Mouse (Mus musculus) lung, postnatal 36 days (tissue): ENCODE data around the gene Lmbr1.

Experiments used
- DNase-seq: peaks from one replicate; pipeline ENCODE4 v3.0.0; 2022; ENCODE audit warnings: mixed read lengths

Lmbr1 gene

GRCm38 (mm10) chr5:29251496-29251873 is 126.7 kb downstream of the Lmbr1 start:
- no peak for DNase-seq

DNA sequence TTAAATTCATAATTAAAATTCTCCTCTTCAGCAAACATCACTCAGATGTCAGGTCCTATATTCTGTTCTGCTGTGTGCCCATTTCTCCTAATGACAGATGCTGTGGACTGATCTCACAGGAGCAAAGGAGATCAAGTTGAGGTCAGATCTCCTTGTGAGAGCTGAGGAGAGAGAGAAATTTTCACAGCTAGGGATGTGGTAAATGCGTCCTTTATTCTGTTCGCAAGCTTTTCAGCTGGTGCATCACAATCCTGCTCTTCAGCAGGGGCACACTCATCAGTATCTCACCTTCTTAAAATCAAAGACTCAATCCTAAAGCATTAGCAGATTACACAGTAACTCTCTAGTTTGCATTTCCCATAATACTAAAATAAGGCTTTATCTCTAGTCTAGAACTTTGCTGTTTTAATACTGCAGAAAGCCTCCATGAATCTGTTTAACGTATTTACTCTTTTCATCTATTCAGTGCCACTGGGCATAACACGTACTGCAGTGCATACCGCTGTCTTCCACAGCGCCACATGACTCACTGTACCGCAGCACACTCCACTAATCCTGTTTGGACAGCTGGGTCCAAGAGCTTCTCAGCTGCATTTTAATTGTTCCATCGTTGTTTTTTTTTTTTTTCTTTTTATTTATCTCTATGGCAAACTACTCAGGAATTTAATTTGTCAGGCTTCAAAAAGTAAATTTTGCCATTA is 127.2 kb downstream of the Lmbr1 start:
- DNase-seq = no peak

DNA sequence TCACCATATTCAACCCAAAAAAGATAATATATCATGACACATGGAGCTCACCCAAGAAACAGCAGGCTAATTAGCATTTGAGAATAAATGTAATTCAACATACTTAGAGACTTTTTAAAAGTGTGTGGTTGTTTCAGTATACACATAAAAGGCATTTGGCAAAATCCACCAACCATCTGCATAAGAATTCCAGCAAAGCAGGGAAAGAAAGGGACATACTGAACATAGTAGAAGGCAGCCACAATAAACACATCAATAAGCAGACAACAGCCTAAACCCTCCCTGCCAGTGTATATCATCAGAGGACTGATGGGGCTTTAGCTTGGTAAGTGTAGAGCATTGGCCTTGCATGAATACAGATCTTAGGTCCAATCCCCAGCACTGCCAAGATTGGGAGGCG is 133.4 kb downstream of the Lmbr1 start:
- no peak for DNase-seq

GRCm38 (mm10) chr5:29238379-29238778 is 139.8 kb downstream of the Lmbr1 start:
- no peak for DNase-seq

DNA sequence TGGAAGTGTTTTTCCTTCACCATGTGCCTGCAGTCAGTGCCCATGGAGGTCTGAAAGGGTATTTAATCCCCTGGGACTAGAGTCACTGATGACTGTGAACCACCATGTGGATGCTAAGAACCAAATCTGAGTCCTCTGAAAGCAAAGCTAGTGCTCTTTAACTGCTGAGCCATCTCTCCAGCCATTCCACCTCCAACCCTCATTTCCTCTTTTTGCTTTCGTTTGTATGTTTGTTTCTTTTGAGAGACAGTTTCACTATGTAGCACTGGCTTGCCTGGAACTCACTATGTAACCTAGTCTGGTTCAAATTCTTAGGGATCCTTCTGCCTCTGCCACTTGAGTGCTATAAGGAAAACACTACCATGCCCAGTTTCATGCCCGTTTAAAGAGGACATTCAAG is 147.7 kb downstream of the Lmbr1 start:
- DNase-seq = no peak

DNA sequence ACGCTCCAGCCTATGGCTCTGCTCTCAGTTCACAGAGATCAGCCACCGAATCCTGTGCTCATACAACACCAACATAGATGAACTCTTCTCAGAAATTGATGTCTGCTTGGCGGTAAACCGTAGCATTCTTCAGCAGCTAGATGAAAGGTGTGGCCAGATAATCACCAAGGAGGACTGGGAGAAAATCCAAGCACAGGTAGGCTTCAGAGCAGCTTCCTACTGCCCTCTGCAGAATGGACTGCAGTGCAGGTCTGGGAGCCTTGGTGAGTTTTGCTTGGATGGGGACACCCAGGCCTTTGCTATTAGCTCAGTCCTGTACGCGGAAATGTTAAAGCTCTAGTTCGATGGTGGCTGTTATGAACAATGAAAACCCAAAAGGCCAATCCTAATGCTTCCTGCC is 154.1 kb downstream of the Lmbr1 start:
- DNase-seq = no peak

DNA sequence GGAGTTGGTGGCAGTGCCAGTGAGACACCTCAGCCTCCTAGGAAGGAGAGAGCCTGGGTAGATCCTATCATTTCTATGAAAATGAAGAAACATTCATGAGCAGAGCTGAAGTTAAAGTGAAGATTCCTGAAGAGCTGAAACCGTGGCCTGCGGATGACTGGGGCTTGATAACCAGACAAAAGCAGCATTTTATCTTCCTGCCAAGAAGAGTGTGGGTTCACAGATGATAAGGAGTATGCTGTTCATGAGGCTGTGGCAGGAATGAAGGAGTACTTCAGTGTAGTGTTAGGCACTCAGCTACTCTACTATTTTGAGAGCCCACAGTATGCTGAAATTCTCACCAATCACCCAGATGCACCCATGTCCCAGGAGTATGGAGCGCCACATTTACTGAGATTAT is 160.2 kb downstream of the Lmbr1 start:
- no peak for DNase-seq

GRCm38 (mm10) chr5:29211980-29212555 is 166.1 kb downstream of the Lmbr1 start:
- no peak for DNase-seq

DNA sequence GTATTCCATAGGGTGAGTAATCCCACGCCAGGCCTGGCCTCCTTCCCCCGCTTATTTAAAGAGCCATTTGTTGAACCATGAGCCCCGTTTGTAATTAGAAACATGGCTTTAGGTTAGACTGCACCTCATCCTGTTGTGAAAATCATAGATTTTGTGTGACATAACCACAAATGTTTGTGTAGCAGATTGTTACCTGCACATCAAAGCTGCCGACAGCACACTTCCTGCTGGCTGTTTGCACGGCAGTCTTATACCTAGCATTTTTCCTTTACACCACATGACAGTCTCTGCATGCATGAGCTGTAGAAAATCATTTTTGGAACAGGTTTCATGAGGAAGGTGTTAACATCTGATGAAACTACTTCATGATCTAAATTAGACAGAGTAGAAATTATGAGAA is 172.5 kb downstream of the Lmbr1 start:
- no peak for DNase-seq

- DNase-seq = peak; percentile 17
These were observed 178.3 kb downstream of the Lmbr1 start for GRCm38 (mm10) chr5:29199868-29200267.

DNA sequence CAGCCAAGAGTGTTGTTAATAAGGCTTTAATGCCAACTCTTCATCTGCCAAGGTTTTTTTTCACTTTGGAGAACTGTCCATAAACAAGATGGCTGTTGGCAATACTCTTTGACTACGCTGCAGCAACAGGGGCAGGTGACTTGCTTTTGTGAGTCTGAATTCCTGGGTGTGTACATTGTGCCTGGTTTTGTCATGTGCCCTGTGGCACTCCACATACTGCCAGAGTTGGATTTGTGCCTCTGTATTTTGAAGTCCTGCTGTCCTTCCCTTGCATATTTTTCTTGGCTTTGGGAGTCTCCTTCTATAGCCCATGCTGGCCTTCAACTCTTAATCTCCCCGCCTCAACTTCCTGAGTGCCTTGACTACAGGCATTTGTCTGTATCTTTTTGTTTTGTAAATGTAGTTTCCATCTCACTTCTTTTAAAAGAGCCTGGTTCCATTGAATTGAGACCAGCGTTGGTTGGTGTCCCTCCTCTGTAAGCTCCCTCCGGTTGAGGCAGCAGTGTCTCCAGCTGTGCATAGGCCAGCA is 179.2 kb downstream of the Lmbr1 start:
- DNase-seq = no peak

GRCm38 (mm10) chr5:29197187-29197586 is 181.0 kb downstream of the Lmbr1 start:
- DNase-seq = no peak

- DNase-seq = no peak
These were observed 181.9 kb downstream of the Lmbr1 start for GRCm38 (mm10) chr5:29196264-29196658.

DNA sequence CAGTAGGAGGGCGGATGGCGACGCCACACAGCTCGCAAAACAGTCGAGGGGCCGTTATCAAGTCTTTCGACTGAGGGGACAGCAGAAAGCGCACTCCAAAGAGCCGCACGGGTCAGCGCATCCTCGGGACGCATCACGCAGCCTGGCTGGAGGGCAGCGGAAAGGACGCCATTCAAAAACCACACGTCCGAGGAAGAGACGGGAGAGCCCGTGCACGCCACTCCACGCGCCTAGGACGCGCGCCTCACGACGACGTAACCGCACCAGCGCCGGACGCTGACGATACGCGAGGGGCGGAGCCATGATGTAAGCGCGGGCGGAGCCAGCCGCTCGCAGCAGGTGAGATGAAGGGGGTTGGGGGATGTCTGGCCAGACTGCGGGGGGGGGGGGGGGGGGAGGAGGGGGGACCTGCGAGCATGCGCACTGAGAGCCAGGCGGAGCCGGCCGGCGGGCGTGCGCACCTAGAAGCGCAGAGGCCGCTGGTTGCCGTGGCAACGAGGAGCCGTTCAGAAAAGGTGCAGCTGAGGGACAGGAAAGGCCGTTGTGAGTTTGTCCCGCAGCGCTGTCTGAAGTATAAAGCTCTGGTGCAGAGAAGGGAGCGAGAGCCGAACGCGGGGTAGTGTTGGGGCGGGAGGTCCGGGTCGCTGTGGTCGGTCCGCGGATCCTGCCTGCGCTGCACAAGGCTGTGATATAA is 182.5 kb downstream of the Lmbr1 start, which contains the start of gene Rnf32:
TSS of gene Rnf32 (plus strand) at position 423 of the 694 bp plus-strand sequence.
- peak; percentile 84 for DNase-seq

DNA sequence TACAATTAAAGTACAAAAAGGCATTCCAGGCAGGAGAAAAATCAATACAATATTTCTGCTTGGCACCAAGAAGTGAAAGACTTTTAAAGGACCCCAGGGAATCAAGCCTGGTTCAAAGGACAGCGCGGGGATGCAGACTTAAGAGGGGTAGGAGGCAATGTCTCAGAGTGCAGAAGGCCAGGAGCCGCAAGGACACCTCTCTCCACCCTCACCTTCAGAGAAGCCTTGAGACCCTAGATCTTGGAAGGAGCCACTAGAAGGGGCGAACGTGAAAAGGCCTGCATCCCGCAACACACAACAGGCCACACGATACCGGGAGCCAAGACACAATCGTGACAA is 183.0 kb downstream of the Lmbr1 start:
- peak; percentile 3 for DNase-seq

- no peak for DNase-seq
These were observed 191.4 kb downstream of the Lmbr1 start for GRCm38 (mm10) chr5:29186798-29187197.
